Mouse (Mus musculus) lung, adult 2 months (tissue): ENCODE measurements around the gene Lrg1.

Source experiments
- CTCF ChIP-seq: fragments of 200-500 bp; IDR thresholded peaks from 2 replicates; pipeline ENCODE4 v1.5.1; 2011; ENCODE audit warnings: mild to moderate bottlenecking, low read length, control low read depth; ENCODE audit not compliant: insufficient read depth
- POLR2A ChIP-seq: fragments of 200-500 bp; IDR thresholded peaks from 2 replicates; pipeline ENCODE4 v1.6.1; 2011; ENCODE audit warnings: low read depth, mild to moderate bottlenecking, control low read depth, low read length, borderline replicate concordance; ENCODE audit errors: extremely low read depth

- TF ChIP-seq CTCF (no peak), POLR2A (no peak)
Measured at GRCm38 (mm10) chr17:56141702-56142605, 20.2 kb upstream of the Lrg1 start.
